Mouse (Mus musculus): ENCODE results near the gene Adk.

DNA sequence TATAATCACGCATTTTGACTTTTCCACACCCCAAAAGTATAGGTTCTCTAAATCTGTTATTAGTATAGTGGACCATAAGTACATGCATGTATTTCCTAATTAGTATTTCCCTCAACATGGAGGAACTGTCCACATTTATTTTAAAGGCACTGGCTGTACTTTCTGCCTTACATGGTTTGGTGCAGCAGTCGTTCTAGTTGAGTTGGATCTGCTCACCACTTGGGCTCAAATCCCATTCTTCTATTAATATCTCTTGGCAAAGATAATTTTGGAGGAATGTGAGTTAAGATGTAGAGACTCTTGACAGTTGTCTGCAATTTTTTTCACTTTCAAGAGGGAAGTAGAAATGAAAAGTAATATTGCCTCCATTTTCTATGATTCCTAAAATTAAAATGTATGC lies 314.7 kb downstream of the Adk start:
- no peak for TF ChIP-seq EP300 (IDR thresholded peaks at IDR 0.05; ENCODE audit: low read depth in 1 of 2, low read length in 2 of 2)
- no peak for TF ChIP-seq CTCF (IDR thresholded peaks at IDR 0.05 in 2 of 3, conservative IDR thresholded peaks at IDR 0.05 in 1 of 3; ENCODE audit: control insufficient read depth in 1 of 3, insufficient read depth in 1 of 3, low read depth in 2 of 3, low read length in 3 of 3, poor library complexity in 1 of 3, severe bottlenecking in 1 of 3)
- TF ChIP-seq POLR2A (IDR thresholded peaks at IDR 0.05; ENCODE audit: control insufficient read depth in 1 of 2, insufficient read depth in 1 of 2, low read depth in 1 of 2, low read length in 2 of 2, poor library complexity in 1 of 2), result no peak
- no peak for TF ChIP-seq HCFC1 (IDR thresholded peaks at IDR 0.05; ENCODE audit: low read depth, low read length)
